Mouse (Mus musculus): ENCODE measurements around the gene Kat2a.

Kat2a gene

GRCm38 (mm10) chr11:100735954-100736745 lies 23.9 kb upstream of the Kat2a start:
- DNase-seq (ENCODE audit: low spot score), result no peak

- no peak for DNase-seq (ENCODE audit: low spot score)
Observed at GRCm38 (mm10) chr11:100735134-100735865, 23.0 kb upstream of the Kat2a start.

- DNase-seq (ENCODE audit: low spot score), result no peak
Observed at GRCm38 (mm10) chr11:100730477-100731205, 18.4 kb upstream of the Kat2a start.

DNA sequence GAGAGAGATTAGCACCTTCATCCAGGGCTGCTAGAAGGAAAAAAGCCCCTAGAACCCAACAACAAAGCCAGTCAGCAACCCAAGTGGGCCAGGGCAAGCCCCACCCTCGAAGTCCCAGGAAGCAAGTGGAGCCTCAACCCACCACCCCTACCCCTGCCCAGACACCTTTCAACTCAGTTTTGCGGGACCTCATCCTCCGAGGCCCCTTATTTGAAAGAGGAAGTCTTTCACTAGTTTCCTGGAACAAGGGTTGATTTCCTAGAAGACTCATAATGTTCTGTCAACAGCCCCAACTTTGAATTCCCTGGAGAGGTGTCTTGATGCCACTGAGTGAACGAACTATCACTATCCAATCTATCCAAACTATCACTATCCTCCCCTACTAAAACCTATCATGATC lies 17.7 kb upstream of the Kat2a start:
- DNase-seq (ENCODE audit: low spot score), result no peak

DNA sequence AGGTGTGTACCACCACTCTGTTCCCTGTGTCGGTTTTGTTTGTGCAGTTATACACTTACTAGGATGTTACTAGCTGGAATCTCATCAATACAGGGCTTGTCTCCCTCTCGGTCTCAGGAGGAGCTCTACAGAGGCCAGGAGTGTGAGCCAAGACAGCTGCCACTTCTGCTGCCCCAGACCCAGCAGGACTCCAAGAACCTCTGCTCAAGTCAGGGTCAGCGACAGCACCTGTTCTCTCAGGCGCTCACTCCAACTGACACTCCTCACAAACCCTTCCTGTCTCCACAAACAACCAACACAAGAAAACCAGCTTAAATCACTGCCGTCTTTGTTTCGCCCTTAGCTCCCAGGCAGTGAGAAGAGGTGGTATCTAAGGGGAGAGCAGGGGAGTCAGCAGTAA lies 16.3 kb upstream of the Kat2a start:
- no peak for DNase-seq (ENCODE audit: low spot score)

- DNase-seq (ENCODE audit: low spot score), result no peak
Observed at GRCm38 (mm10) chr11:100727201-100727600, 14.9 kb upstream of the Kat2a start.

DNA sequence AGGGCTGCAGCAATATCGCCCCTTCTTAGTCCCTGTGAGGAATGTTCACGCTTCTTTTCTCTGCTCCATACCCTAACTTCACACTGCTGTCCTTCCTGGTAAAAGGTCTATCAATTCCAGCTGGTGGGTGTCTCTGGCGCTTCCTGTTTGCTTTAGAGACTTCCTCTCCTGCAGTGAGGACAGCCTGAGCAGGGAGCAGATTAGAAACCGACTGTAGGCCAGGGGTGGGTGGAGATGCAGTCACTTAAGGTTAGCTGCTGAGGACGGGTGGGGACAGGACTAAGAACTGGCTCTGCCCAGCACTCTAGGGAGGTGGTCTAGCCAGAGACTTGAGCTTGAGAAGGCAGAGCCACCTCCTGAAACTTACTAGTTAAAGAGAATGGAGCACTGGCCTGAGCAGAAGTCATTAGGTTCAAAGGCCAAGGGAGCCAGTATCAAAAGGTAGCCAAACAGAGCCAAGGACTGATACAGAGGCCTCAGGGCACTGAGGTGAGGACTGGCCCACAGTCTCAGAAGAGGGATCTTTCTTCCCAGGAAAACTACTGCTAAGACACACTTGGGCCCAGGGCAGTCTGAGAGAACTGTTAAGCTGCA lies 12.8 kb upstream of the Kat2a start:
- no peak for DNase-seq (ENCODE audit: low spot score)

- no peak for DNase-seq (ENCODE audit: low spot score)
Observed at GRCm38 (mm10) chr11:100722493-100723028, 10.3 kb upstream of the Kat2a start.

DNA sequence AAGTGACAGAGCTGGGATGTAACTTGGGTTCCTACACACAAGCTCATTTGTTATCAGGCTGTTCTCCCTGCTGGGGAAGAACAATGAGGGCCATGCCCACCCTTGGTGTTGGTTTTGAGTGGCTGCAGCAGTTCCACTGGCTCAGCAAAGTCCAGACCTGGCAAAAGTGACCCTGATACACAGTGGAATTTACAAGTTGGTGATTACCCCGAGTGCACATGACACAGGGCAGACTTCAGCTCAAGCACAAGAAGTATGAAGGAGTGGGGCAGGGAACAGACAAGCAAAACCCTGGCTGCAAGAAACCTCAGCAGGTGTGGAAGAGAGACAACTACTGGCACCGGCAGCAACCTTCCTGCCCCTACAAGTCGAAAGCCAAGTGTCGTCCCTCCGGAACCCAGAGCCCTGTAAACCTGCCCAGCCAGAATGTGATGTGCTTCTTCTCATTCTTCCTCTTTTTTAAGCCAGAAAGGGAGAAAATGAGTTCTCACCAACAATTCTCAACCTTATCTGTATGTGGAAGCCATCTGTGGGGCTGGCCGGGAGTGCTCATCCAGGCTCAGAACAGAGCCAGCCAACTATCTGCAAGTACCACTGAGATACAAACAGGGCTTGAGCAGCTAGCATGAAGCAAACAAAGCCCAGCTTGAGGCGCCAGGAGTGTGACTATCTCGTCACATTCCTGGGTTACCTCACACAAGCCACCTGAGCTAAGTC lies 9.7 kb upstream of the Kat2a start:
- no peak for DNase-seq (ENCODE audit: low spot score)

GRCm38 (mm10) chr11:100721254-100721653 lies 9.0 kb upstream of the Kat2a start:
- DNase-seq (ENCODE audit: low spot score), result no peak

GRCm38 (mm10) chr11:100720345-100720744 lies 8.1 kb upstream of the Kat2a start:
- DNase-seq (ENCODE audit: low spot score), result no peak

DNA sequence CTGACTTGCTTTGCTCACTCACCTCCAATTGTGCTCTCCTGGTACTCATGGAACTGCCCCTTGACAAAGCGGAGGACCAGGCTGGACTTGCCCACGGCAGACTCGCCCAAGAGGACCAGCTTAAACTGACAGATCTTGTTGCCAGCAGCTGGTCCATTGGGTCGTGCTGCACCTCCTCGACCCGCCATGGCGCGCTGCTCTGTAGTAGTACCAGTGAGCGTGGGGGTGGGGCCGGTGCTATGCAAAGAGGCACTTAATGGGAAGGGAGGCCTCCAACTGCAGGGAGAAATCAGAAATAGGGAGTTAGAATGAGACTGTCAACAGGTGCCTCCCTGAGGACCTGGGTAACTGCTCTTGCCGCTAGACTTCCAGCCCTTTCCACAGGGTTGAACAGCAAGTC lies 7.6 kb upstream of the Kat2a start:
- no peak for DNase-seq (ENCODE audit: low spot score)

DNA sequence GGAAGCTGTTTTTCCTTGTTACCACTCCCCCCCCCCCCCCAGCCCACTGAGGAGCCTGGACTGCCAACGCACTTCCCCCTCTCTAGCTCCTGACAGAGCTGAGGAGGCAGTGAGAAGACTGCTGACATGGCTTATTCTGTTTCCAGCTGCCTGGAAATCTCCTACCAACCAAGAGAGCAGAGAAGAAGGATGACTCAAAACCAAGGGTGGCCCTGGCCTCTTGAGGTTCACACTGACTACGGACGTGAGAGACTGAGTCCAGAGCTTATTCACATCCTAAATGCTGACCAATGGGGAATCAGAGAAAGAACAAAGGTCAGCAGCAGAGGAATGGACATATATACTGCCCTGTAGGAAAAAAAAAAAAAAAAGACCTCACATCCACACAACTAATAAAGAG lies 7.0 kb upstream of the Kat2a start:
- DNase-seq (ENCODE audit: low spot score), result no peak

GRCm38 (mm10) chr11:100718866-100719265 lies 6.6 kb upstream of the Kat2a start:
- no peak for DNase-seq (ENCODE audit: low spot score)

DNA sequence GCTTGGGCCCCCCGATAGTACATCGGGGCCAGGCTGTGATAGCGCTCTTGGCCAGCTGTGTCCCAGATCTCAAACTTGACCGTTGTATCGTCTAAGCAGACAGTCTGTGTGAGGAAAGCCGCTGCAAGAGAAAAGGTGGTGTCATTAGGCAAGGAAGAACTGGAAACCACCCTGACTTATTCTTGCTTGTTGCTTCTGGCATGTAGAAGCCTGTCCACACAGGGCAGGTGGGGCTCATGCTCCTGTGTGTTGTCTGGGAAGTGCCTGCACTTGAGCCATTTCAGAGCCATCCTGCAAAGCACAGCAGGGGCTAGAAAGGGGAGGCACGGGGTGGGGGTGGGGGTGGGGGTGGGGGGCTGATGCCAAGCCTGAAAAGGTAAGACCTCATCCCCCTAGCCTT lies 6.2 kb upstream of the Kat2a start:
- no peak for DNase-seq (ENCODE audit: low spot score)

GRCm38 (mm10) chr11:100716649-100717048 lies 4.4 kb upstream of the Kat2a start:
- DNase-seq (ENCODE audit: low spot score), result no peak

DNA sequence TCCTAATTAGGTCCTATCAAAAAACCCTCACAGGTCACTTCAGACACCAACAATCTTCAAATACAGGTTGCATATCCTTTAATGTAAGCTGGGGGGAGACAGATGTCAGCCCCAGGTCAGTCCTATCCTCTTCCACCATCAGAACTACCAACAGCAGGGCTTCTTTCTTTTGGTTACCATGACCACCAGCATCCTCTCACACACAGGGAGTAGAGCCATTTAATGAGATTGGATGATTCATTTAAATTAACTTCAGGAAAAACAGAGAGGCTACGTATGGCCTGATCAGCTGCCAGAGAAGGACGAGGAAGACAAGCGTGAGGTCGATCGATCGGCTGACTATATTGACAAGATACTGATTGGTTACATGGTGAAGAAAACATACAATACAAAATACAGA lies 2.7 kb upstream of the Kat2a start:
- DNase-seq (ENCODE audit: low spot score), result no peak

DNA sequence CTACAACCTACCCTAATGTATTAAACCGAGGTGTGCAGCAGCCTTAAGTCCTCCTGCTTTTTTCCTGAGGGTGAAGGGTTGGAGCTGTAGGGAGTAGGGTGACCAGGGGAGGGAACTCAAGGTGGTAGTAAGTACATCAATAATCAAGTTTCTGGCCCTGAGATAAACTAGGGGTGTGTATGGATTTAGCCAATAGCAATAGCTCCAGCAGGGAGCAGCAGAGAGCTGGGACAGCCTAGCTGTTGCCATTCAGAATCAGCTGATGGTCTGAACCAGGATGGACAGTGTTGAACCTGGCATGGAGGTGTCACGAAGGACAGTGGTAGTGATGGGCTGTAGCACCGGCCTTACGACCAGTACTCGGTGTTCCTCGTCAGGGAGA lies 2.3 kb upstream of the Kat2a start:
- peak; percentile 75 for DNase-seq (ENCODE audit: low spot score)

DNA sequence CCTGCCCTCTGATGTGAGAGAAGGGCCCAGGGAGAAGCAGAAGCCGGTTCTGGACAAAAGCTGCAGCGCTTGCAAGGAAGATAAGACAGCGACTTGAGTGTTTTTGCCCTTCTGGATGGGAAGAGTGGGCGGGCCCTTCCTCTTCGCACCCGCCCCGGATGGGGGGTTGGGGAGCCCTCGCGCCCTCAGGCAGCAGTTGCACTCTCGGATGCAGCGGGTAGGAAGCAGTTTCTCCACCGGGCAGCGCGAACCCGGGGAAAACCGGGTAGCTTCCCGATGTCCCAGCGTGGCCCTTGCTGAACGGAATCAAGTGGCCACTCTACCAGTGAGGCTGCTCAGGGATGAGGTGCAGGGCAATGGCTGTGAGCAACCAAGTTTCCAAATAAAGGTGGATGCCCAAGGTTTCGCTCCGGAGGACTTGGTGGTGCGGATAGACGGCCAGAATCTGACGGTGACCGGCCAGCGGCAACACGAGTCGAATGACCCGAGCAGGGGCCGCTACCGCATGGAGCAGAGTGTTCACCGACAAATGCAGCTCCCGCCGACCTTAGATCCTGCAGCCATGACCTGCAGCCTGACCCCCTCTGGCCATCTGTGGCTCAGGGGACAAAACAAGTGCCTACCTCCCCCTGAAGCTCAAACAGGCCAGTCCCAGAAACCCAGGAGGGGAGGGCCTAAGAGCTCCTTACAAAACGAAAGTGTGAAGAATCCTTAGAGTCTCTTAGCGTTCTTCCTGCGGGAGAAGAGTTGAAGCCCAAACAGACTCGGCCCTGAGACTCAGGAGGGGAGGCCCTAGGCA lies 1.7 kb upstream of the Kat2a start, which contains the start of gene Hspb9:
Gene Hspb9, plus strand, starts transcription at position 116 of the 799 bp plus-strand sequence.
- DNase-seq (ENCODE audit: low spot score), result no peak

DNA sequence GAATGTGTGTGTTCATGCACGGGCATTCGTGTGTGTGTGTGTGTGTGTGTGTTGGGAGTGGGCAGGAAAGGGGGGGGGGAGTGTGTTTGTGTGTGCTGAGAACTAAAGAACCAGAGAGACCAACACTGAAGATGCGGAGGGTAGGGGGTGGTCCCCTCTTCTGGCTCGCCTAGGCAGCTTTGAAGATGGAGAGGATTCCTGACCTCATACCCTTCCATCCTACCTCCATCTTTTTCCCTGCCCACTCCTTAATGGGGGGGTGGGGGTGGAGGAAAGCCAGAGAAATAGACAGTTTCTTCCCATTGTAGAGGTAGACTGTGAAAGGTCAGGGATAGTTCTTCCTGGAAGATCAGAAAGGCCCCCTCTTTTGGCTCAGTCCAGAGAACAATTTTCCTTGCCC lies 909 bp upstream of the Kat2a start:
- DNase-seq (ENCODE audit: low spot score), result no peak

GRCm38 (mm10) chr11:100710977-100711376 lies 1.3 kb downstream of the Kat2a start:
- DNase-seq (ENCODE audit: low spot score), result no peak
